Mouse (Mus musculus): ENCODE data around the gene Micall1.

DNA sequence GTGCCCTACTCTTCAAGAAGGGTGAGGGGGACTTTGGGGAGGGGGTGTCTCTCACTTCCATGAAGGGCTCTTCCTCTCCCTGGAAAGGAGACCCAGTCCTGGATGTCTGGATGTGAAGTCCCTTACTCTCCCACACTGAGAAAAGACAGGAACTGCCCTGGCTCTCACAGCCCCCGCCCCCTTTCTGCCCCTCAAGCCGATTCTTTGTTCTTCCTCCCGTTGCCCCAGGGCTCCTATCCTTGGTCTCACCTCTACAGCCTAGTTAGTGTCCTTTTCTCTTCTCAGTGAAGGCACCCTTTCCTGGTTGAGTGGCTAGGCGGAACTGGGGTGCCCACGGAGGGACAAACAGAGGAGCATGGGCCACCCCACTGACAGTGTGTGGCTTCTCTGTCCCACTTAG, 56.4 kb downstream of the Micall1 start, which contains the start of gene Sox10:
- TF ChIP-seq CTCF (IDR thresholded peaks at IDR 0.05) (no peak), EP300 (IDR thresholded peaks at IDR 0.05) (no peak)
